Mouse (Mus musculus) midbrain, embryonic 14.5 days (tissue): Measurements from ENCODE around the gene Ddx31. TPM values are rescaled to one million over a fixed set of nuclear protein-coding genes. Genes with fewer than 3 reads are reported as not detected.

Source experiments
- ATAC-seq: fragments of 200-750 bp; cut with Nextera tagmentation; 2 replicates; pipeline ENCODE4 v1.8.0; 2017; ENCODE audit warnings: moderate number of reproducible peaks, moderate library complexity; ENCODE audit not compliant: low FRiP score, low TSS enrichment
- DNase-seq: peaks from one replicate; pipeline ENCODE4 v3.0.0-alpha.2; 2015
- H3K27ac ChIP-seq: fragments of 300-500 bp; sonication (generic); replicated peaks from 2 replicates; pipeline ENCODE4 v1.5.1; 2014; ENCODE audit warnings: mild to moderate bottlenecking, low read depth, low read length, moderate library complexity
- H3K27me3 ChIP-seq: fragments of 300-500 bp; sonication (generic); 2 replicates; pipeline ENCODE4 v1.6.1; 2014; ENCODE audit warnings: low read length, control low read depth, mixed read lengths; ENCODE audit not compliant: control insufficient read depth, insufficient read depth
- H3K36me3 ChIP-seq: fragments of 300-500 bp; sonication (generic); 2 replicates; pipeline ENCODE4 v1.6.1; 2014; ENCODE audit warnings: low read length, control low read depth; ENCODE audit not compliant: control insufficient read depth, insufficient read depth
- H3K4me1 ChIP-seq: fragments of 300-500 bp; sonication (generic); 2 replicates; pipeline ENCODE4 v1.6.1; 2014; ENCODE audit warnings: mild to moderate bottlenecking, antibody characterized with exemption, low read length, control low read depth; ENCODE audit not compliant: control insufficient read depth, insufficient read depth
- H3K4me2 ChIP-seq: fragments of 300-500 bp; sonication (generic); 2 replicates; pipeline ENCODE4 v1.6.1; 2014; ENCODE audit warnings: mild to moderate bottlenecking, low read length, moderate library complexity
- H3K4me3 ChIP-seq: fragments of 300-500 bp; sonication (generic); replicated peaks from 2 replicates; pipeline ENCODE4 v1.5.1; 2014; ENCODE audit warnings: low read depth, low read length
- H3K9ac ChIP-seq: fragments of 300-500 bp; sonication (generic); replicated peaks from 2 replicates; pipeline ENCODE4 v1.6.1; 2014; ENCODE audit warnings: mild to moderate bottlenecking, low read length, moderate library complexity
- H3K9me3 ChIP-seq: fragments of 300-500 bp; sonication (generic); 2 replicates; pipeline ENCODE4 v1.6.1; 2016; ENCODE audit warnings: low read length, control low read depth, mixed read lengths; ENCODE audit not compliant: control insufficient read depth
- WGBS: fragments of 180-500 bp; shearing (Covaris S2); extraction: QIAGEN DNeasy Blood & Tissue Kit; methylation state at CpG from one replicate; pipeline ENCODE4 v1.1.7; 2014; 5-methylcytosine and 5-hydroxymethylcytosine counted together
- polyA plus RNA-seq: library from polyadenylated mRNA; unstranded; fragments of >200 nt; fragmentation: Nextera tagmentation; extraction: Ambion mirVana; gene quantifications from 2 replicates; pipeline ENCODE4 v1.2.1, GENCODE M21; 2014

Gene Ddx31
- polyA plus RNA-seq, result 11.8 and 14.4 TPM in 2 replicates

DNA sequence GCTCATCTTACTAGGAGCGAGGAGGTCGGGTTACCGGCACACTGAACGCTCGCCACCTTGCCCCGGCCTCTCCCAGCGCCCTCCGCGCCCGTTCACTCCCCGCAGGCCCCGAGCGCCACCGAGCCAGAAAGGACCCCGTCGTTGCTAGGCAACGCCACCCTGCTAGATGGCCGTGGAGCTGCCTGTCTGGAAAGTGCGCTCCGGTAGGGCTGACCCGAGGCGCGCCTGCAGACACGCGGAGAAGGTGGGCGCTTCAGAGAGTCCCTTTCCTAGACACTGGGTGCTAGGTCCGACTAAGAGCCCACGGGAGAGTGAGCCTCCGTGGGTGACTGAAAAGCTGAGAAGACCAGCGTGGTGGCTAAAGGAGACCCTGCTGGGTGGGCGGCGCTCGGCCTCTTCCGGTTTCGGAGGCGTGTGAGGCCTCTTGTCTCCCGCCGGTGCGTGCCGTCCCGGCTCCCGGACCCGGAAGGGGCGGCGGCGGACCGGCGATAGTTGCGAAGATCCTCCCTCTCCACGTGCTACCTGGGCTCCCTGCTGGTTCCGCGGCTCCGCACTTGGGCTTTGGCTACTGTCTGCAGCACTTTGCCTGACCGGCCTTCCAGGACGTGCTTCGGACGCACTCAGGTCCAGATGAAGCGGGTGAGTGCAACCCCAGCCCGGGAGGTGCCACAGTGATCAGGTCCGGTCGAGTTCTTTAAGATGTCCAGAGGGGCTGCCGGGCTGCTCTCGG lies at the start of gene Ddx31, which contains the start of gene Gtf3c4:
Ddx31 (plus strand) TSS at position 185 of the 730 bp plus-strand sequence.
Gtf3c4 (minus strand) TSS at position 139 of the 730 bp plus-strand sequence.
- Histone ChIP-seq H3K36me3 (peaks cover 10% of the 10 kb centered on the region), H3K9ac (peak within 1 kb of the TSS; percentile 91), H3K4me1 (peaks cover 38% of the 10 kb centered on the region), H3K27me3 (no peaks in the 10 kb centered on the region), H3K4me2 (peak within 1 kb of the TSS; percentile 97), H3K9me3 (no peaks in the 10 kb centered on the region), H3K27ac (peak within 1 kb of the TSS; percentile 86), H3K4me3 (peak within 1 kb of the TSS; percentile 99)
- DNase-seq (peak; percentile 98), ATAC-seq (peak; percentile 96)
- under 1% methylated on average over 63 of the region's 63 CpGs for WGBS

DNA sequence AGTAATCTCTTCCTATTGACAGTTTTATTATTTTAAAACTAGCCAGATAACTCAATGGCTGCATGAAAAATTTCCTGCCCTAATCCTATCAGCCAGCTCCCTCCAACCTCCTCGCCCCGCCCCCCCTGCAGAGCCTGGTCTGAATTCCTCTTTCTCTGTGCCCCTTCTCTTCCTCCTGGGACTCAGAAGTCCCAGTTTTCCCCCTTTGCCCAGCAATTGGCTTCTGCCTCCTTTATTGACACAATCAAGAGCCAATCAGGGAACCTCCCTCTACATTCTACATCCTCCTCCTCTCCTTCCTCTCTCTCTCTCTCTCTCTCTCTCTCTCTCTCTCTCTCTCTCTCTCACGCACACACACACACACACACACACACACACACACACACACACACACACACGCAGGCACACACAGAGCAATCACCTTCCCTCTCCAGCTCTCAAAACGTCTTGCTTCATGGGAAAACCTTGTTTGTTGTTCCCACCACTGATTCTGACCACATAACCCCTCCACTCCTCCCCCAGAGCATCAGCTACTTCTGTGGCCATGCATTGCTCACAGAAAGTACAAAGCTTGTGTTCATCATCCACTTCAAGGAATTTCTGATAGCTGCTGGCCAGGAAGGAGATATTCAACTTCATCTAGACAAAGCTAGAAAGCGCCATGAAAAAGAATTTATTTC lies 47.1 kb upstream of the Ddx31 start:
- H3K4me1 ChIP-seq, result peaks cover 23% of the 10 kb centered on the region
- DNase-seq (peak; percentile 92), ATAC-seq (peak; percentile 68; the same call in 1 of the 2 replicates)
- peak overlapping the region; percentile 38 for H3K4me2 ChIP-seq
- no peaks in the 10 kb centered on the region for H3K9me3 ChIP-seq
- peak overlapping the region; percentile 60 for H3K27ac ChIP-seq
- 22% methylated on average over 5 of the region's 6 CpGs for WGBS
- H3K9ac ChIP-seq, result no peak overlapping the region
- H3K27me3 ChIP-seq, result no peaks in the 10 kb centered on the region
- no peaks in the 10 kb centered on the region for H3K36me3 ChIP-seq
- H3K4me3 ChIP-seq, result no peak overlapping the region

DNA sequence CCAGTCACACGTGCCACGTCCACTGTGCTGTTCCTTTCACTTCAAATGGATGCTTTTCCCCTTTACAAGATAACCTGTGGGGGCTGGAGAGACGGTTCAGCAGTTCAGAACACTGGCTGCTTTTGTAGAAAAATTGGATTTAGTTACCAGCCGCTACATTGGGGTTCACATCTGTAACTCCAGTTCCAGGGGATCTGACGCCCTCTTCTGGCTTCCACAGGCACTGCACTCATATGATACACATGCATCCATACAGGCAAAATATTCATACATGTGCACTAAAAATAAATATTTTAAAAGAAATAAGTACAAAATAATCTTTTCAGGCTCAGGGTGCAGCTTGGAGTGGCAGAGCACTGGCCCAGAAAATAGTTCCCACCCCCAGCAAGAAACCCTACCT lies 45.6 kb upstream of the Ddx31 start:
- no peak for ATAC-seq
- no peaks in the 10 kb centered on the region for H3K36me3 ChIP-seq
- no peak for DNase-seq
- H3K27me3 ChIP-seq, result no peaks in the 10 kb centered on the region
- H3K27ac ChIP-seq, result no peak overlapping the region
- H3K9me3 ChIP-seq, result no peaks in the 10 kb centered on the region
- WGBS, result 77% methylated on average over 5 of the region's 5 CpGs
- H3K4me3 ChIP-seq, result no peak overlapping the region
- H3K4me1 ChIP-seq, result peaks cover 33% of the 10 kb centered on the region
- H3K4me2 ChIP-seq, result no peak overlapping the region
- H3K9ac ChIP-seq, result no peak overlapping the region

DNA sequence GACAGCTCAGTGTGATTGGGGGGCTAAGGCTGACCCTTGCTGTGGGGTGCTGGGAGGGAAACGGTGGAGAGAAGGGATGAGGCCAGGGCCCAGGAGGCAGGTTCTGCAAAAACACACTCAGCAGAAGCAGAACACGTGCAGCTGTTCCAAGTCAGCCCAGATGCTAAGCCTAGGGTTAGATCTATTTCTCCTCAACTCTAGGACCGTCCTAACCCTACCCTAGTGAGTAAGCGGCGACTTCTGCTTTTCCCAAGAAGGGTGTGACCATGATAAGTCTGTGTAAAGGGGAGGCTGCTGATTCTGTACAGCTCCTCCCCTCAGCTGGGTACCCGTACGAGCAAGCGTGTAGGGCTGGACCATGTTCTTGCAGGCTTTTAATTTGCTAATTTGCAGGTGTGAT lies 43.9 kb upstream of the Ddx31 start:
- Histone ChIP-seq H3K4me1 (peaks cover 33% of the 10 kb centered on the region), H3K9ac (no peak overlapping the region), H3K9me3 (no peaks in the 10 kb centered on the region), H3K4me3 (no peak overlapping the region), H3K4me2 (no peak overlapping the region), H3K27ac (peak overlapping the region; percentile 81; the same call in 1 of the 2 replicates), H3K27me3 (no peaks in the 10 kb centered on the region), H3K36me3 (no peaks in the 10 kb centered on the region)
- 78% methylated on average over 8 of the region's 8 CpGs for WGBS
- DNase-seq (no peak), ATAC-seq (no peak)

DNA sequence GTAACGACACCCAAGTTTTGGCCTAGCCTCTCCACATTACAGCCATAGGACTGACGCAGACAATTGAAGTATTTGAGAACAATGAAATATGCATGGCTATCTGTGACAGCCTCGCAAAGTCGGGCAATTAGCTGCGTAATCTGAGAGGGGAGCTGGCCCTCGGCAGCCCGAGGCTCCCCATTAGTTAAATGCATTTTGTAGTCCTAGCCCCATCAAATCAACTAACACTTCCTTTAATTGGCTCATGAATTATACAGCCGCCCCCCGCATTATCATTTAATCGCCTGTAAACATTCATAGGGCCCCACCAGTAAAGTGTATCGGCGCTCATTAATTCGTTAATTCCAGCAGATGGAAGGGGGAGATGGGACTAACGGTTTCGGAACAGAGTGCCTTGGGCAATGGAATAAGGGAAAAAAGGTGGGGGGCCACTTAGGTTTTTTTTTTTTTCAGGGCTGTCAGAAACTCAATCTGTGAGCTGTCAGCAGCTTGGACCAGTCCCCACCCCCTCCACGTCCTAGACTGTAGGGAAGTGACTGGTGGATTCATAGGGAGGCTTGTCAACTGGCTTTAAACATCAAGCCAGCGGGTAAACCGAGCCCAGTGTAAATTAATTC lies 42.6 kb upstream of the Ddx31 start:
- Histone ChIP-seq H3K4me3 (no peak overlapping the region), H3K4me2 (peak overlapping the region; percentile 30), H3K9me3 (no peaks in the 10 kb centered on the region), H3K27me3 (no peaks in the 10 kb centered on the region), H3K4me1 (peaks cover 29% of the 10 kb centered on the region), H3K27ac (peak overlapping the region; percentile 81), H3K36me3 (no peaks in the 10 kb centered on the region), H3K9ac (no peak overlapping the region)
- DNase-seq (peak; percentile 85), ATAC-seq (peak; percentile 78)
- WGBS, result 17% methylated on average over 18 of the region's 18 CpGs

DNA sequence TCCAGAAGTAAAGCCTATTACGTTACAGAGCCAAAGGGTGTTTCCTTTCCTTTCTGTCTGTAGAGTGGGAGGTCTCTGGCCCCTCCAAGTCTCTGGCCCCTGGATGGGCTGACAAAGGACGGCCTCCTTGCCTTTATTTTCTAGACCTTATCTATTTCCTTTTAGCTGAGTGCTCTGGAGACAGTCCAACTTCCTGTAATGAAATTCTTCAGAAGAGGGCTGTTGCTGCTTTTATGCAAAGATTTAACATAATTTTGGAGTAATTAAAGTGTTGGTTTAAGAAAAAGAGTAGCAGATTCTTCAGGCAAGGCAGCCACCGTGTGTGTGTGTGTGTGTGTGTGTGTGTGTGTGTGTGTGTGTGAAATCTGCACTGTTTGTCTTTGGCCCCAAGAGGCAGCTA lies 41.8 kb upstream of the Ddx31 start:
- no peaks in the 10 kb centered on the region for H3K27me3 ChIP-seq
- H3K4me3 ChIP-seq, result no peak overlapping the region
- no peak overlapping the region for H3K9ac ChIP-seq
- H3K9me3 ChIP-seq, result no peaks in the 10 kb centered on the region
- peaks cover 26% of the 10 kb centered on the region for H3K4me1 ChIP-seq
- H3K27ac ChIP-seq, result peak overlapping the region; percentile 81
- peak; percentile 48 for DNase-seq
- 11% methylated on average over 3 of the region's 3 CpGs for WGBS
- H3K4me2 ChIP-seq, result no peak overlapping the region
- no peak; the same call in 1 of the 2 replicates for ATAC-seq
- no peaks in the 10 kb centered on the region for H3K36me3 ChIP-seq

DNA sequence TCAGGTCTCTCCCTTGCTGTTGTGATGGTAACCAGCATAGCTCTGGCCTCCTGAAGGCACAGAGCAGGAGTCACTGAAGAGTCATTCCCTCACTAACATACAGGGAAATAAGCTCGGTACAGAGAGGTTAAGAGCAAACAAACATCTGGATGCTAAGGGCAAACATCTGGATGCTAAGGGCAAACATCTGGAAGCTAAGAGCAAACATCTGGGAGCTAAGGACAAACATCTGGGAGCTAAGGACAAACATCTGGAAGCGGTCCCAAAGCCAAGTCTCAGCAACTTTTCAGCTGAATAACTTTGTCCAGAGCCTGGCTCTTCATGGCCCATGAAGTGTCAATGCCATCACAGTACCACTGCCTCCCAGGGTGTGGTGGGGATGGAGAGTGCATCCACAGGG lies 40.6 kb upstream of the Ddx31 start:
- 93% methylated on average over 2 of the region's 2 CpGs for WGBS
- ATAC-seq (no peak), DNase-seq (no peak)
- no peak overlapping the region for H3K9ac ChIP-seq
- H3K27ac ChIP-seq, result no peak overlapping the region
- H3K4me1 ChIP-seq, result peaks cover 25% of the 10 kb centered on the region
- no peak overlapping the region for H3K4me3 ChIP-seq
- H3K27me3 ChIP-seq, result no peaks in the 10 kb centered on the region
- H3K36me3 ChIP-seq, result no peaks in the 10 kb centered on the region
- H3K9me3 ChIP-seq, result no peaks in the 10 kb centered on the region
- H3K4me2 ChIP-seq, result no peak overlapping the region

DNA sequence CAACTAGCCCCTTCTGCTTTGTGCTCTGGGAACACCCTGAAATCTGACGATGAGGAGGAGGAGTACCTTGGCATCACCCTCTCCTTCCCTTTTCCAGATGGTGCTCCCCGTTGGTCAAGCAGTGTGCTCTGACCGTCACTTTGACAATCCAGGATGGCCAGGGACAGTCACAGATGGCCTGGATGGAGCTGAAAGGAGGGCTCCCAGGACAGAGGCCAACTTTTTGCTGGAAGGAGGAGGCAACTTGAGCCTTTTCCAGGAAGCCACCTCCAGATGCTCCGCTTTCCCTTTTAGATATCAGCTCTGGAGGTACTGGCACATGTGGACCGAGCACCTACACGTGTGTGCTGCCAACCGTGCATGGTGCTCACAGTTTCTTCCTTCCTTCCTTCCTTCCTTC lies 36.8 kb upstream of the Ddx31 start:
- H3K27me3 ChIP-seq, result no peaks in the 10 kb centered on the region
- H3K9ac ChIP-seq, result no peak overlapping the region
- no peak for ATAC-seq
- WGBS, result 92% methylated on average over 7 of the region's 7 CpGs
- no peak for DNase-seq
- H3K27ac ChIP-seq, result no peak overlapping the region
- H3K4me3 ChIP-seq, result no peak overlapping the region
- H3K9me3 ChIP-seq, result no peaks in the 10 kb centered on the region
- peaks cover 7% of the 10 kb centered on the region for H3K4me1 ChIP-seq
- no peaks in the 10 kb centered on the region for H3K36me3 ChIP-seq
- no peak overlapping the region for H3K4me2 ChIP-seq
